Mouse (Mus musculus) lung, adult 2 months (tissue): Measurements from ENCODE around the gene Fbxo17.

Experiments used
- CTCF ChIP-seq: fragments of 200-500 bp; IDR thresholded peaks from 2 replicates; pipeline ENCODE4 v1.5.1; 2011; ENCODE audit warnings: mild to moderate bottlenecking, low read length, control low read depth; ENCODE audit not compliant: insufficient read depth
- POLR2A ChIP-seq: fragments of 200-500 bp; IDR thresholded peaks from 2 replicates; pipeline ENCODE4 v1.6.1; 2011; ENCODE audit warnings: low read depth, mild to moderate bottlenecking, control low read depth, low read length, borderline replicate concordance; ENCODE audit errors: extremely low read depth

DNA sequence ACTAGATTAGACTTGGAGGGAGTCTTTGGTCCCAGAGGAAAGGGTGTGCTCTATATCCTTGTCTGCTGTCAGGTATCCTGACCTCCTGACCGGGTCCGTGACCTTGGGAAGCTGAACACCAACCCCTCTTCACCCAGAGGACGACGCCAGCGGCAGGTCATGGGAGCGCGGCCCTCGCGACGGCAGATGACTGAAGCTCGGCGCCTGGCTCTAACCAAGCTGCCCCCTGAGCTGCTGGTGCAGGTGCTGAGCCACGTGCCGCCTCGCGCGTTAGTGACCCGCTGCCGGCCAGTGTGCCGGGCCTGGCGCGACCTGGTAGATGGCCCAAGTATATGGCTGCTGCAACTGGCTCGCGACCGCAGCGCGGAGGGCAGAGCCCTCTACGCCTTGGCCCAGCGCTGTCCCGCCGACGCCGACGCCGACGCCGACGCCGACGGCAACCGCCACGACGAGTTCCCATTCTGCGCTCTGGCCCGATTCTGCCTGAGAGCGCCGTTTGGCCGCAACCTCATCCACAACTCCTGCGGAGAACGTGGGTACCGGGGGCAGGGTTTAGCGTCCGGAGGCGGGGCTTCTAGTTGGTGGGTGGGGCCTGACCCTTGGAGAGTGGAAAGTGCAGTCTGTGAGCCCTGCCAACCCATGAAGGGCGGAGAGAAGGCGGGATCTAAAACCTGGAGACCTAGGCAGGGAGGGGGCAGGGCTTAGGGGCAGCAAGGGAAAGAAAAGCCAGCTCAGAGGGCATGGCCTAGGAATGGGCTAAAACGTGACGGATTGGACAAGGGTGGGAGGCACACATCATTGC, 15.9 kb downstream of the Fbxo17 start:
- TF ChIP-seq POLR2A, result no peak
- TF ChIP-seq CTCF, result no peak
